In genomic region chr6:13696882-13697281, GRCm38 (mm10) we compare ENCODE assay signal across 21 mouse cellular contexts. TPM values are rescaled to one million over a fixed set of nuclear protein-coding genes. Genes with fewer than 3 reads are reported as not detected.
A peak's percentile ranks its signal among the peaks of the same experiment; 100 is the strongest.
DNase-seq lines count a peak whose midpoint lies in the region; ATAC-seq lines count a peak whose summit lies in the region.
"Had no signal": no experiment of that assay in that cellular context is flagged by ENCODE, and none has a peak within 500 bp of the region (broad histone marks: within the 10 kb centered on the region; RNA-seq: fewer than 3 reads in every experiment).

No protein-coding gene starts in this region.

- no peaks in the 10 kb centered on the region for H3K27me3 ChIP-seq in splenic B cell, adult 2 months (ENCODE audit: control insufficient read depth, insufficient read depth, low read length, poor library complexity, severe bottlenecking)
- H3K27me3 ChIP-seq: embryonic facial prominence, embryonic 12.5 days; forebrain, embryonic 13.5 days; forebrain, embryonic 15.5 days had no signal

- 0 out of 2 replicates have a peak, but pooled peaks have one; percentile 22 for ATAC-seq in granulocyte monocyte progenitor cell, adult 5-6 weeks (replicated peaks; ENCODE audit: poor library complexity, severe bottlenecking)
- ATAC-seq: activated CD4-positive, CD25-positive, alpha-beta regulatory T cell, adult 4 months; forebrain, embryonic 13.5 days; forebrain, embryonic 15.5 days; forebrain, postnatal 0 days; Patski had no signal

- DNase-seq in A20 (ENCODE audit: low read depth, low spot score): peak; percentile 62
- peak; percentile 47 for DNase-seq in splenic B cell, adult 2 months (ENCODE audit: low read depth, low spot score)
- DNase-seq in cerebellum, adult 11-12 months: no peak
- no peak for DNase-seq in thymus, postnatal 25 days
- DNase-seq: adrenal gland, adult 8-10 months; adrenal gland, postnatal 14 days; adrenal gland, postnatal 36 days; cerebellum, adult 11 months; cerebellum, adult 2 months; cerebellum, adult 9-10 months; cerebellum, postnatal 10 days; cerebellum, postnatal 25 days; forebrain, postnatal 0 days had no signal

- H3K36me3 ChIP-seq in splenic B cell, adult 2 months (ENCODE audit: control insufficient read depth, insufficient read depth, low read length, poor library complexity, severe bottlenecking): no peaks in the 10 kb centered on the region
- H3K36me3 ChIP-seq: embryonic facial prominence, embryonic 10.5 days; embryonic facial prominence, embryonic 12.5 days; forebrain, embryonic 15.5 days; G1E had no signal

RNA-seq across cellular contexts. Expression of gene Bmt2, which starts 19.1 kb away (rescaled TPM):
- total RNA-seq in granulocyte monocyte progenitor cell, adult 5-6 weeks (2014; fragmentation: Nextera tagmentation): 8.2 and 11.1 TPM in 2 replicates
- total RNA-seq in granulocyte monocyte progenitor cell, adult 5-6 weeks (2017): 5.3 and 12.2 TPM in 2 replicates

Comparison
In these comparisons a context has a peak if more than half of its experiments do, and no peak if none do; other contexts are left out.
1. DNase-seq: peak in A20 (single experiment) and splenic B cell, adult 2 months (single experiment); none in cerebellum, adult 11-12 months (single experiment) and thymus, postnatal 25 days (single experiment).